Mouse (Mus musculus) neural tube, embryonic 14.5 days (tissue): ENCODE measurements around the gene Tmem184b. TPM values are rescaled to one million over a fixed set of nuclear protein-coding genes. Genes with fewer than 3 reads are reported as not detected.

Experiments
- ATAC-seq: fragments of 200-750 bp; cut with Nextera tagmentation; 2 replicates; pipeline ENCODE4 v1.8.0; 2017; ENCODE audit warnings: low read depth, mild to moderate bottlenecking, moderate TSS enrichment, moderate library complexity
- H3K27ac ChIP-seq: fragments of 300-500 bp; sonication (generic); 2 replicates; pipeline ENCODE4 v1.5.1; 2014; ENCODE audit warnings: low read depth, mild to moderate bottlenecking, control low read depth, low read length, moderate library complexity, mixed read lengths
- H3K27me3 ChIP-seq: fragments of 300-500 bp; sonication (generic); 2 replicates; pipeline ENCODE4 v1.6.1; 2014; ENCODE audit warnings: low read length; ENCODE audit not compliant: control insufficient read depth, insufficient read depth
- H3K36me3 ChIP-seq: fragments of 300-500 bp; sonication (generic); 2 replicates; pipeline ENCODE4 v1.6.1; 2014; ENCODE audit warnings: low read length, mixed read lengths; ENCODE audit not compliant: control insufficient read depth, insufficient read depth
- H3K4me1 ChIP-seq: fragments of 300-500 bp; sonication (generic); 2 replicates; pipeline ENCODE4 v1.6.1; 2014; ENCODE audit warnings: low read length; ENCODE audit not compliant: control insufficient read depth, insufficient read depth
- H3K4me2 ChIP-seq: fragments of 300-500 bp; sonication (generic); 2 replicates; pipeline ENCODE4 v1.6.1; 2014; ENCODE audit warnings: mild to moderate bottlenecking, low read depth, low read length, control low read depth
- H3K4me3 ChIP-seq: fragments of 300-500 bp; sonication (generic); 2 replicates; pipeline ENCODE4 v1.5.1; 2014; ENCODE audit warnings: low read depth, low read length, control low read depth, mixed read lengths
- H3K9ac ChIP-seq: fragments of 300-500 bp; sonication (generic); replicated peaks from 2 replicates; pipeline ENCODE4 v1.6.1; 2014; ENCODE audit warnings: low read depth, mild to moderate bottlenecking, control low read depth, low read length, mixed read lengths
- H3K9me3 ChIP-seq: fragments of 300-500 bp; sonication (generic); 2 replicates; pipeline ENCODE4 v1.6.1; 2016; ENCODE audit warnings: low read length; ENCODE audit not compliant: control insufficient read depth
- WGBS: fragments of 180-500 bp; shearing (Covaris S2); extraction: QIAGEN DNeasy Blood & Tissue Kit; methylation state at CpG from one replicate; pipeline ENCODE4 v1.1.7; 2014; 5-methylcytosine and 5-hydroxymethylcytosine counted together
- polyA plus RNA-seq: library from polyadenylated mRNA; unstranded; fragments of >200 nt; fragmentation: Nextera tagmentation; extraction: Ambion mirVana; gene quantifications from 2 replicates; pipeline ENCODE4 v1.2.1, GENCODE M21; 2014

The Tmem184b gene
- polyA plus RNA-seq, 1 experiment from 2014 or later, result 31.2 TPM

GRCm38 (mm10) chr15:79348651-79349050 lies 54.7 kb downstream of the Tmem184b start:
- Histone ChIP-seq H3K4me1 (0 out of 2 replicates have a peak, but pooled peaks cover 5% of the 10 kb centered on the region), H3K27me3 (no peaks in the 10 kb centered on the region), H3K9me3 (no peaks in the 10 kb centered on the region), H3K36me3 (no peaks in the 10 kb centered on the region), H3K27ac (no peak overlapping the region), H3K9ac (peak overlapping the region; percentile 63; the same call in 1 of the 2 replicates), H3K4me2 (peak overlapping the region; percentile 96), H3K4me3 (peak overlapping the region; percentile 81; the same call in 1 of the 2 replicates)
- ATAC-seq, result no peak
- 77% methylated on average over 8 of the region's 8 CpGs for WGBS

- peak; percentile 57 for ATAC-seq
- Histone ChIP-seq H3K9ac (peak overlapping the region; percentile 63), H3K4me3 (peak overlapping the region; percentile 81), H3K9me3 (no peaks in the 10 kb centered on the region), H3K4me2 (peak overlapping the region; percentile 96), H3K27me3 (no peaks in the 10 kb centered on the region), H3K4me1 (0 out of 2 replicates have a peak, but pooled peaks cover 5% of the 10 kb centered on the region), H3K36me3 (no peaks in the 10 kb centered on the region), H3K27ac (peak overlapping the region; percentile 61)
- WGBS, result under 1% methylated on average over 46 of the region's 46 CpGs
These were observed 55.4 kb downstream of the Tmem184b start for GRCm38 (mm10) chr15:79347845-79348506.

- Histone ChIP-seq H3K4me3 (peak overlapping the region; percentile 81), H3K27ac (peak overlapping the region; percentile 61), H3K4me2 (peak overlapping the region; percentile 96), H3K27me3 (no peaks in the 10 kb centered on the region), H3K4me1 (0 out of 2 replicates have a peak, but pooled peaks cover 5% of the 10 kb centered on the region), H3K9me3 (no peaks in the 10 kb centered on the region), H3K36me3 (no peaks in the 10 kb centered on the region), H3K9ac (peak overlapping the region; percentile 63)
- under 1% methylated on average over 61 of the region's 61 CpGs for WGBS
- peak; percentile 87 for ATAC-seq
These were observed 56.1 kb downstream of the Tmem184b start for GRCm38 (mm10) chr15:79347165-79347844.

- peak within 1 kb of the TSS; percentile 96 for H3K4me2 ChIP-seq
- H3K4me1 ChIP-seq, result 0 out of 2 replicates have a peak, but pooled peaks cover 5% of the 10 kb centered on the region
- 55% methylated on average over 8 of the region's 8 CpGs for WGBS
- peak within 1 kb of the TSS; percentile 61 for H3K27ac ChIP-seq
- ATAC-seq, result no peak
- no peaks in the 10 kb centered on the region for H3K27me3 ChIP-seq
- H3K9me3 ChIP-seq, result no peaks in the 10 kb centered on the region
- peak within 1 kb of the TSS; percentile 63 for H3K9ac ChIP-seq
- peak within 1 kb of the TSS; percentile 81 for H3K4me3 ChIP-seq
- no peaks in the 10 kb centered on the region for H3K36me3 ChIP-seq
These were observed 57.1 kb downstream of the Tmem184b start, which contains the start of gene Maff for GRCm38 (mm10) chr15:79346051-79346793. Gene Maff, plus strand, starts transcription at chr15:79346621.

- no peak overlapping the region for H3K27ac ChIP-seq
- H3K4me1 ChIP-seq, result 0 out of 2 replicates have a peak, but pooled peaks cover 5% of the 10 kb centered on the region
- H3K4me3 ChIP-seq, result no peak overlapping the region
- H3K27me3 ChIP-seq, result no peaks in the 10 kb centered on the region
- no peak overlapping the region for H3K4me2 ChIP-seq
- H3K9ac ChIP-seq, result no peak overlapping the region
- no peaks in the 10 kb centered on the region for H3K36me3 ChIP-seq
- 59% methylated on average over 4 of the region's 4 CpGs for WGBS
- ATAC-seq, result no peak
- no peaks in the 10 kb centered on the region for H3K9me3 ChIP-seq
These were observed 58.7 kb downstream of the Tmem184b start for GRCm38 (mm10) chr15:79344627-79345026.

GRCm38 (mm10) chr15:79342641-79343337 lies 60.6 kb downstream of the Tmem184b start:
- 77% methylated on average over 6 of the region's 6 CpGs for WGBS
- Histone ChIP-seq H3K36me3 (no peaks in the 10 kb centered on the region), H3K4me2 (no peak overlapping the region), H3K27ac (no peak overlapping the region), H3K9ac (no peak overlapping the region), H3K4me1 (no peaks in the 10 kb centered on the region), H3K27me3 (no peaks in the 10 kb centered on the region), H3K9me3 (no peaks in the 10 kb centered on the region), H3K4me3 (no peak overlapping the region)
- no peak for ATAC-seq

GRCm38 (mm10) chr15:79338978-79339377 lies 64.4 kb downstream of the Tmem184b start:
- ATAC-seq, result no peak
- Histone ChIP-seq H3K36me3 (no peaks in the 10 kb centered on the region), H3K4me2 (no peak overlapping the region), H3K9ac (no peak overlapping the region), H3K4me3 (no peak overlapping the region), H3K27ac (no peak overlapping the region), H3K27me3 (no peaks in the 10 kb centered on the region), H3K9me3 (no peaks in the 10 kb centered on the region), H3K4me1 (no peaks in the 10 kb centered on the region)
- WGBS, result 76% methylated on average over 5 of the region's 5 CpGs

GRCm38 (mm10) chr15:79335061-79335655 lies 68.2 kb downstream of the Tmem184b start:
- H3K4me1 ChIP-seq, result no peaks in the 10 kb centered on the region
- ATAC-seq, result no peak
- H3K4me2 ChIP-seq, result no peak overlapping the region
- WGBS, result 61% methylated on average over 7 of the region's 7 CpGs
- H3K9me3 ChIP-seq, result no peaks in the 10 kb centered on the region
- no peaks in the 10 kb centered on the region for H3K36me3 ChIP-seq
- H3K27ac ChIP-seq, result no peak overlapping the region
- no peak overlapping the region for H3K4me3 ChIP-seq
- H3K27me3 ChIP-seq, result no peaks in the 10 kb centered on the region
- no peak overlapping the region for H3K9ac ChIP-seq
